Mouse (Mus musculus) left cerebral cortex, adult 8-10 months (tissue): Measurements from ENCODE around the gene Megf8. TPM values are rescaled to one million over a fixed set of nuclear protein-coding genes. Genes with fewer than 3 reads are reported as not detected.
"Not testable (repeated sequence)": the region's sequence is repeated elsewhere in the genome, so short reads cannot be mapped to it uniquely, and the experiment has no call there.

Experiments
- DNase-seq, 2 experiments: peaks; one replicate each; pipeline ENCODE4 v3.0.0; 2022; ENCODE audit warnings: low spot score in 2 of 2
- total RNA-seq, 4 experiments: library from RNA; stranded (reverse); gene quantifications; 2 replicates each; pipeline ENCODE4 v1.2.4; 2022

Gene Megf8
- total RNA-seq, 4 experiments from 2014 or later, result 99.2 to 109 (median 104) TPM

DNA sequence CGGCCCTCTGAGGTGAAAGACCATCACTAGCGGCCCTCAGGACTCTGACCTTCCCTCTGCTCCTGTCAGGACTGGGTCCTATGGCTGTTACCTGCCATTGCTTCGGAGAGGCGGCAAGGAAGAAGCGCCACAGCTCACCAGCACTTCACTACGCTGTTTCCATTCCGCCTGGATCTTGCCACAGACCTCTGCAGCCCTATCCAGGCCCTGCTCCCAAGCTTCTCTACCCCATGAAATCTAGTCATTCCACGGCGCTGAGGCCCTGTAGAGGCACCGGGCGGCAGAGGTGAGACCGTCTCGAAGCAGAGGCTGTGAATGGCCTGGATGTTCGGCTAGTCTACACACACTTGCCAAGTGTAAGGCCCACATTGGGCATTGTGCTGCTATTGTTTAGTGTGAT, 79.7 kb downstream of the Megf8 start:
- no peak for DNase-seq

- no peak for DNase-seq
These were observed 81.6 kb downstream of the Megf8 start, which contains the start of gene Lipe for GRCm38 (mm10) chr7:25398610-25399009. Gene Lipe (minus strand): TSS chr7:25398710.

DNA sequence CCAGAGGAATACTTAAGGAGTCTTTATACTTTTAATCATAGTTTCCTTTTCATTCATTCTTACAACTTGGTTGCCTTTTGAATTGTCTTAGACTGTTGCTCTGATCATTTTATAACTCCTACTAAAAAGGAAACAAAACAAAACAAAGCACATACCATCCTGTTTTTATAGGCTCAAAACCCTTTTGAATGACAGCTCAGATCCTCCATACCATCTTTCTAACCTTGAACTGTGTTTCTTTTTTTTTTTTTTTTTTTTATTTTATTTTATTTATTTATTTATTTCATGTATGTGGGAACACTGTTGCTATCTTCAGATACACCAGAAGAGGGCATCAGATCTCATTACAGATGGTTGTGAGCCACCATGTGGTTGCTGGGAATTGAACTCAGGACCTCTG, 82.1 kb downstream of the Megf8 start:
- not testable (repeated sequence) for DNase-seq

- no peak for DNase-seq
These were observed 84.6 kb downstream of the Megf8 start for GRCm38 (mm10) chr7:25401551-25401950.

- no peak for DNase-seq
These were observed 85.0 kb downstream of the Megf8 start for GRCm38 (mm10) chr7:25401986-25402385.

GRCm38 (mm10) chr7:25402671-25403101, 85.7 kb downstream of the Megf8 start:
- no peak for DNase-seq

DNA sequence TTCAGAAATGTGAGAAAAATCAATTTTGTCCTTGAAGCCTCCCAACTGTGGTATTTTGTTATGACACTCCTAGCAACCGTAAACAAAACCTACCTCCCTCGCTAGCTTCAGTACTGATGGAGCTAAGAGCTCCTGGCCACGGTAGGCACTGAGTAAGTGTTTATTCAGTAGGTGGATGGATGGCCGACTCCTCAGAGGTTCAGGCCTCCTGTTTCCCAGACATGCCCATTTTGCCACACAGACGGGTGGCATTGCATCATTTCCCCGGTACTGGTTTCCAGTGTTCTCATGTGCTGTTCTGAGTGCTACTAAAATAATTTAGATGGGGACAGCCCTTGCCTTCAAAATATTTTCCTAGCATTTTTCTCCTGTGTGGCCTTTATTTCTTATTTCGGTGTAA, 89.5 kb downstream of the Megf8 start:
- no peak for DNase-seq

- DNase-seq, result no peak
These were observed 92.3 kb downstream of the Megf8 start for GRCm38 (mm10) chr7:25409114-25409760.

- DNase-seq, result no peak
These were observed 94.1 kb downstream of the Megf8 start for GRCm38 (mm10) chr7:25410969-25411615.

DNA sequence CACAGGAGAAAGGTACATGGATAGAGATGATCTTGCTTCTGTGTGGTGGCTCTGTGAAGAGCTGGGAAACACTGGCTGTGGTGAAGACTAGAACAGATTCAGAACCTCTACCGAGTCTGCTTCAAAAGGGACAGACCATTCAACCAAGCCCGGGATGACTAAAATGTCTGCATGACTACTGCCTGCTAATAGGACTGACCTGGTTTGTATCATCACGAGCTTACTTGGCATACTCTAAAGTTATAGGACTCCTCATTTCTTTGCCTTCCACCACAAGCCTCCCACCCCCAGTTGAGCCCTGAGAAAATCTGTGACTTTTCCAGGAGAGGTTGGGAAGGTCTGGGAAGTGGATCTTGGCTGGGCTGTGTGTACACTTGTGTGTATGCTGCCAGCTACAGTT, 94.9 kb downstream of the Megf8 start:
- no peak for DNase-seq

GRCm38 (mm10) chr7:25412833-25413441, 96.0 kb downstream of the Megf8 start, which contains the start of gene Cxcl17:
Gene Cxcl17 (minus strand): TSS chr7:25412886.
- no peak for DNase-seq

Other genes with a start within 250 kb of the Megf8 start
- gene Grik5, start 244.8 kb upstream of the Megf8 start, total RNA-seq, result 100 to 1,000 TPM; 201 to 224 (median 207) TPM
- gene Zfp574, start 244.6 kb upstream of the Megf8 start, total RNA-seq, result 10 to 100 TPM; 36.8 to 40.0 (median 37.1) TPM
- gene Pou2f2, start 137.4 kb upstream of the Megf8 start, total RNA-seq, result 10 to 100 TPM; 10.5 to 13.2 (median 11.9) TPM
- 10 to 100 TPM; 21.2 to 24.5 (median 22.2) TPM for gene Dedd2, start 96.5 kb upstream of the Megf8 start, total RNA-seq
- gene Zfp526, start 95.7 kb upstream of the Megf8 start, total RNA-seq, result 10 to 100 TPM; 12.1 to 12.9 (median 12.8) TPM
- 100 to 1,000 TPM; 214 to 232 (median 222) TPM for gene Gsk3a, start 79.3 kb upstream of the Megf8 start, total RNA-seq
- 10 to 100 TPM; 61.3 to 75.7 (median 69.9) TPM for gene Erf, start 66.4 kb upstream of the Megf8 start, total RNA-seq
- 100 to 1,000 TPM; 196 to 238 (median 227) TPM for gene Cic, start 49.5 kb upstream of the Megf8 start, total RNA-seq
- gene Pafah1b3, start 19.2 kb upstream of the Megf8 start, total RNA-seq, result 10 to 100 TPM; 29.5 to 38.7 (median 32.2) TPM
- gene Prr19, start 15.8 kb upstream of the Megf8 start, total RNA-seq, result not detected
- gene Tmem145, start 11.1 kb upstream of the Megf8 start, total RNA-seq, result 10 to 100 TPM; 40.7 to 46.5 (median 42.0) TPM
- gene Cnfn, start 52.6 kb downstream of the Megf8 start, total RNA-seq, result not detected
- gene Lipe, start 81.5 kb downstream of the Megf8 start, total RNA-seq, result 10 to 100 TPM in 1 of 4 experiments, 1 to 10 TPM in 3; 8.2 to 10.7 (median 8.8) TPM
- gene Cxcl17, start 95.7 kb downstream of the Megf8 start, total RNA-seq, result not detected
- gene Ceacam1, start 160.4 kb downstream of the Megf8 start, total RNA-seq, result 1 to 10 TPM; 2.3 to 3.3 (median 2.8) TPM
- under 1 TPM; 0.39 to 0.81 (median 0.64) TPM for gene Ceacam2, start 222.7 kb downstream of the Megf8 start, total RNA-seq